Mouse (Mus musculus) thymus, adult 2 months (tissue): ENCODE data around the gene Helq.

Experiments used
- CTCF ChIP-seq: fragments of 200-500 bp; IDR thresholded peaks from 2 replicates; pipeline ENCODE4 v1.5.1; 2012; ENCODE audit warnings: mild to moderate bottlenecking, control low read depth, low read length, moderate library complexity, borderline replicate concordance; ENCODE audit not compliant: control insufficient read depth, poor library complexity, insufficient read depth; ENCODE audit errors: extremely low read depth
- POLR2A ChIP-seq: fragments of 200-500 bp; IDR thresholded peaks from 2 replicates; pipeline ENCODE4 v1.6.1; 2012; ENCODE audit warnings: mild to moderate bottlenecking, low read length, control low read depth, moderate library complexity; ENCODE audit not compliant: control insufficient read depth, poor library complexity, insufficient read depth; ENCODE audit errors: extremely low read depth

GRCm38 (mm10) chr5:100833841-100834240, 35.4 kb upstream of the Helq start:
- no peak for TF ChIP-seq CTCF
- no peak for TF ChIP-seq POLR2A
